Mouse (Mus musculus) urinary bladder, postnatal 25 days (tissue): ENCODE results near the gene Lrrc8d.
A peak's percentile ranks its signal among the peaks of the same experiment; 100 is the strongest.

Experiments used
- DNase-seq: peaks from one replicate; pipeline ENCODE4 v3.0.0; 2022; ENCODE audit warnings: low spot score

The Lrrc8d gene

GRCm38 (mm10) chr5:105818411-105818810 is 118.6 kb downstream of the Lrrc8d start:
- no peak for DNase-seq

GRCm38 (mm10) chr5:105821390-105821789 is 121.6 kb downstream of the Lrrc8d start:
- DNase-seq, result no peak

GRCm38 (mm10) chr5:105822521-105823498 is 123.0 kb downstream of the Lrrc8d start:
- DNase-seq, result no peak

GRCm38 (mm10) chr5:105824282-105824681 is 124.5 kb downstream of the Lrrc8d start:
- no peak for DNase-seq

GRCm38 (mm10) chr5:105824827-105825226 is 125.1 kb downstream of the Lrrc8d start:
- no peak for DNase-seq

GRCm38 (mm10) chr5:105826916-105827510 is 127.2 kb downstream of the Lrrc8d start:
- no peak for DNase-seq

GRCm38 (mm10) chr5:105828050-105828449 is 128.3 kb downstream of the Lrrc8d start:
- DNase-seq, result no peak

- DNase-seq, result no peak
Observed at GRCm38 (mm10) chr5:105829008-105829586, 129.3 kb downstream of the Lrrc8d start.

GRCm38 (mm10) chr5:105832140-105832539 is 132.4 kb downstream of the Lrrc8d start:
- DNase-seq, result no peak

- no peak for DNase-seq
Observed at GRCm38 (mm10) chr5:105833923-105834322, 134.2 kb downstream of the Lrrc8d start.

GRCm38 (mm10) chr5:105836006-105836405 is 136.2 kb downstream of the Lrrc8d start:
- peak; percentile 34 for DNase-seq

GRCm38 (mm10) chr5:105839740-105840310 is 140.1 kb downstream of the Lrrc8d start:
- no peak for DNase-seq

- no peak for DNase-seq
Observed at GRCm38 (mm10) chr5:105844044-105844753, 144.4 kb downstream of the Lrrc8d start.

- DNase-seq, result no peak
Observed at GRCm38 (mm10) chr5:105845041-105845440, 145.3 kb downstream of the Lrrc8d start.

- DNase-seq, result no peak
Observed at GRCm38 (mm10) chr5:105847726-105848125, 148.0 kb downstream of the Lrrc8d start.

- no peak for DNase-seq
Observed at GRCm38 (mm10) chr5:105849222-105849621, 149.5 kb downstream of the Lrrc8d start.

- DNase-seq, result no peak
Observed at GRCm38 (mm10) chr5:105849643-105850042, 149.9 kb downstream of the Lrrc8d start.

- no peak for DNase-seq
Observed at GRCm38 (mm10) chr5:105853271-105853670, 153.5 kb downstream of the Lrrc8d start.

- no peak for DNase-seq
Observed at GRCm38 (mm10) chr5:105857486-105857885, 157.7 kb downstream of the Lrrc8d start.

GRCm38 (mm10) chr5:105858754-105859694 is 159.3 kb downstream of the Lrrc8d start:
- DNase-seq, result no peak
